ENCODE assay signal across 11 mouse cellular contexts in the genomic region with DNA sequence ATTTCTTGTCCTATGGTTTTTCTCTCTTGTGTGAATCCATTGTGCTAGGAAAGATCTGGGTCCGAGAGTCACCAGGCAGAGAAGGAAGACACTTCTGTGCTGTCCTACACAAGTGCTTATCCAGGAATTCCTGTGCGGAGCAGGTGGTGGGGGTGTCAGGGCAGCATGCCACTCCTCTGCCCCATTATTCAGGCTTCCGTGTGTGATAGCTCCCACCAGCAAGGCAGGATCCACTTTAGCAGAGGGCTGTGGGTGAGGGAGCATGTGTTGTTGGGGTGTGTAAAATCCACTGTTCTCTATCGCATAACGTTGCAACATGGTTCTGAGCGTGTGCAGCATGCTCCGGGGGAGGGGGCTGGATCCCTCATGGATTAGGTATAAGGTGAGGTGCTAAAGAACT.
DNase-seq lines count a peak whose midpoint lies in the region; ATAC-seq and TF ChIP-seq lines count a peak whose summit lies in the region.
"Had no signal": no experiment of that assay in that cellular context is flagged by ENCODE, and none has a peak within 500 bp of the region (broad histone marks: within the 10 kb centered on the region; RNA-seq: fewer than 3 reads in every experiment).

No protein-coding gene starts in this region.

- no peak for ATAC-seq in cerebellum, adult (ENCODE audit: insufficient number of reproducible peaks, low FRiP score, low TSS enrichment)
- no peak for ATAC-seq in embryonic facial prominence, embryonic 14.5 days (ENCODE audit: low read depth)
- ATAC-seq in hindbrain, postnatal 0 days: peak; percentile 60
- ATAC-seq in midbrain, postnatal 0 days (ENCODE audit: low FRiP score): peak; percentile 45; the same call in 1 of the 2 replicates

- H3K4me3 ChIP-seq in embryonic facial prominence, embryonic 14.5 days (ENCODE audit: low read depth, low read length): peak overlapping the region; percentile 45
- peak overlapping the region; percentile 61 for H3K4me3 ChIP-seq in hindbrain, postnatal 0 days (ENCODE audit: low read length)
- peak overlapping the region; percentile 51 for H3K4me3 ChIP-seq in midbrain, postnatal 0 days (ENCODE audit: low read depth, low read length)
- H3K4me3 ChIP-seq: liver, embryonic 15.5 days had no signal

- DNase-seq in cerebellum, postnatal 14 days: peak; percentile 12 to 33
- no peak for DNase-seq in embryonic facial prominence, embryonic 14.5 days (ENCODE audit: low spot score)
- DNase-seq in hindbrain, postnatal 0 days (ENCODE audit: low spot score): peak; percentile 21
- peak; percentile 14 for DNase-seq in midbrain, postnatal 0 days (ENCODE audit: low spot score)
- DNase-seq in adrenal gland, adult 18-20 months (ENCODE audit: low spot score in 2 of 2): no peak
- DNase-seq in cerebellum, postnatal 25 days: no peak
- no peak for DNase-seq in cerebellum, adult 11-12 months
- DNase-seq: cerebellum, adult 8-10 months; heart, adult 11 months had no signal

- H3K27ac ChIP-seq in embryonic facial prominence, embryonic 14.5 days (replicated peaks; ENCODE audit: low read depth, low read length): no peak overlapping the region
- peak overlapping the region; percentile 73 for H3K27ac ChIP-seq in hindbrain, postnatal 0 days
- H3K27ac ChIP-seq in midbrain, postnatal 0 days (ENCODE audit: low read depth, low read length): peak overlapping the region; percentile 75
- H3K27ac ChIP-seq: liver, embryonic 15.5 days had no signal

- 0 out of 2 replicates have a peak overlapping the region, but pooled peaks have one; percentile 55 for H3K9ac ChIP-seq in embryonic facial prominence, embryonic 14.5 days (ENCODE audit: low read depth, low read length)
- H3K9ac ChIP-seq in hindbrain, postnatal 0 days (replicated peaks; ENCODE audit: low read length): peak overlapping the region; percentile 63
- peak overlapping the region; percentile 58 for H3K9ac ChIP-seq in midbrain, postnatal 0 days (replicated peaks; ENCODE audit: low read length, poor library complexity, severe bottlenecking)
- H3K9ac ChIP-seq: liver, embryonic 15.5 days had no signal

- H3K4me2 ChIP-seq in embryonic facial prominence, embryonic 14.5 days (ENCODE audit: low read depth, low read length): peak overlapping the region; percentile 73
- H3K4me2 ChIP-seq in hindbrain, postnatal 0 days (ENCODE audit: low read depth, low read length): peak overlapping the region; percentile 61
- H3K4me2 ChIP-seq in midbrain, postnatal 0 days (ENCODE audit: low read depth, low read length, poor library complexity, severe bottlenecking): peak overlapping the region; percentile 63
- H3K4me2 ChIP-seq: liver, embryonic 15.5 days had no signal

- WGBS in embryonic facial prominence, embryonic 14.5 days: 69% methylated on average over 7 of the region's 7 CpGs
- 45% methylated on average over 7 of the region's 7 CpGs for whole genome bisulfite sequencing in hindbrain, postnatal 0 days
- WGBS in midbrain, postnatal 0 days: 30% methylated on average over 7 of the region's 7 CpGs

- no peaks in the 10 kb centered on the region for H3K27me3 ChIP-seq in embryonic facial prominence, embryonic 14.5 days (replicated peaks; ENCODE audit: control insufficient read depth, insufficient read depth, low read length)
- no peaks in the 10 kb centered on the region for H3K27me3 ChIP-seq in hindbrain, postnatal 0 days (ENCODE audit: insufficient read depth, low read length)
- no peaks in the 10 kb centered on the region for H3K27me3 ChIP-seq in midbrain, postnatal 0 days (ENCODE audit: insufficient read depth, low read length)

- no peak for TF ChIP-seq CTCF in hindbrain, postnatal 0 days (IDR thresholded peaks at IDR 0.05; ENCODE audit: low read depth)
- TF ChIP-seq CTCF in midbrain, postnatal 0 days (IDR thresholded peaks at IDR 0.05): no peak

- no peaks in the 10 kb centered on the region for H3K36me3 ChIP-seq in embryonic facial prominence, embryonic 14.5 days (ENCODE audit: control insufficient read depth, insufficient read depth, low read length)
- H3K36me3 ChIP-seq in hindbrain, postnatal 0 days (ENCODE audit: insufficient read depth, low read length): no peaks in the 10 kb centered on the region
- H3K36me3 ChIP-seq in midbrain, postnatal 0 days (ENCODE audit: insufficient read depth, low read length): no peaks in the 10 kb centered on the region
- H3K36me3 ChIP-seq: liver, embryonic 15.5 days had no signal

- no peaks in the 10 kb centered on the region for H3K4me1 ChIP-seq in embryonic facial prominence, embryonic 14.5 days (ENCODE audit: control insufficient read depth, insufficient read depth, low read length)
- no peaks in the 10 kb centered on the region for H3K4me1 ChIP-seq in hindbrain, postnatal 0 days (ENCODE audit: insufficient read depth, low read length)
- H3K4me1 ChIP-seq in midbrain, postnatal 0 days (ENCODE audit: insufficient read depth, low read length): 0 out of 2 replicates have a peak, but pooled peaks cover 5% of the 10 kb centered on the region
- H3K4me1 ChIP-seq: liver, embryonic 15.5 days had no signal

- H3K9me3 ChIP-seq in embryonic facial prominence, embryonic 14.5 days (ENCODE audit: control insufficient read depth, low read length): no peaks in the 10 kb centered on the region
- no peaks in the 10 kb centered on the region for H3K9me3 ChIP-seq in hindbrain, postnatal 0 days (ENCODE audit: low read length)
- H3K9me3 ChIP-seq in midbrain, postnatal 0 days (ENCODE audit: low read length): no peaks in the 10 kb centered on the region
- H3K9me3 ChIP-seq: liver, embryonic 15.5 days had no signal

Comparison
In these comparisons a context has a peak if more than half of its experiments do, and no peak if none do; other contexts are left out.
1. DNase-seq: peak in cerebellum, postnatal 14 days (2 of 2), hindbrain, postnatal 0 days (single experiment) and midbrain, postnatal 0 days (single experiment); none in embryonic facial prominence, embryonic 14.5 days (single experiment), adrenal gland, adult 18-20 months (0 of 2), cerebellum, postnatal 25 days (0 of 2) and cerebellum, adult 11-12 months (single experiment).
2. ATAC-seq: peak in hindbrain, postnatal 0 days (single experiment) and midbrain, postnatal 0 days (single experiment); none in cerebellum, adult (single experiment) and embryonic facial prominence, embryonic 14.5 days (single experiment).
3. Peak in every context shown above with its lines, with median percentiles within 50 percentile points of each other: H3K4me2 ChIP-seq, H3K4me3 ChIP-seq and H3K9ac ChIP-seq.